Mouse (Mus musculus): ENCODE measurements around the gene Sptan1.

- TF ChIP-seq EP300 (IDR thresholded peaks at IDR 0.05; ENCODE audit: insufficient read depth, low read depth, low read length) = no peak
- no peak for TF ChIP-seq POLR2A (IDR thresholded peaks at IDR 0.05; ENCODE audit: insufficient read depth, low read length)
- TF ChIP-seq CTCF (IDR thresholded peaks at IDR 0.05; ENCODE audit: low read depth, low read length) = no peak
Observed at GRCm38 (mm10) chr2:30080181-30080800, 114.9 kb downstream of the Sptan1 start.
